Mouse (Mus musculus) spleen, adult 18-20 months (tissue): ENCODE data around the gene Mfsd12.

Experiments used
- DNase-seq, 2 experiments: peaks; one replicate each; pipeline ENCODE4 v3.0.0; 2022; ENCODE audit warnings: mixed read lengths in 2 of 2

The Mfsd12 gene

GRCm38 (mm10) chr10:81403511-81403910 lies 46.2 kb downstream of the Mfsd12 start:
- no peak for DNase-seq

GRCm38 (mm10) chr10:81404082-81404481 lies 46.8 kb downstream of the Mfsd12 start:
- DNase-seq: no peak

- DNase-seq: peak in 1 of 2 experiments; percentile 46
Measured at GRCm38 (mm10) chr10:81404720-81405119, 47.4 kb downstream of the Mfsd12 start.

- peak; percentile 42 to 71 for DNase-seq
Measured at GRCm38 (mm10) chr10:81405588-81406201, 48.4 kb downstream of the Mfsd12 start.

- DNase-seq: no peak
Measured at GRCm38 (mm10) chr10:81406504-81407440, 49.5 kb downstream of the Mfsd12 start.

- peak; percentile 39 to 53 for DNase-seq
Measured at GRCm38 (mm10) chr10:81407539-81408423, 50.5 kb downstream of the Mfsd12 start.

- DNase-seq: no peak
Measured at GRCm38 (mm10) chr10:81408424-81408729, 51.1 kb downstream of the Mfsd12 start.

- peak; percentile 65 to 83 for DNase-seq
Measured at GRCm38 (mm10) chr10:81408871-81409291, 51.6 kb downstream of the Mfsd12 start.

- no peak for DNase-seq
Measured at GRCm38 (mm10) chr10:81409330-81409729, 52.0 kb downstream of the Mfsd12 start.

- no peak for DNase-seq
Measured at GRCm38 (mm10) chr10:81410350-81410749, 53.1 kb downstream of the Mfsd12 start.

GRCm38 (mm10) chr10:81410981-81411380 lies 53.7 kb downstream of the Mfsd12 start:
- no peak for DNase-seq

GRCm38 (mm10) chr10:81411471-81412400 lies 54.4 kb downstream of the Mfsd12 start:
- DNase-seq: peak in 1 of 2 experiments; percentile 22

GRCm38 (mm10) chr10:81412586-81413309 lies 55.5 kb downstream of the Mfsd12 start:
- DNase-seq: no peak

- peak in 1 of 2 experiments; percentile 33 for DNase-seq
Measured at GRCm38 (mm10) chr10:81413310-81414261, 56.3 kb downstream of the Mfsd12 start.

- no peak for DNase-seq
Measured at GRCm38 (mm10) chr10:81414682-81415081, 57.4 kb downstream of the Mfsd12 start.

- no peak for DNase-seq
Measured at GRCm38 (mm10) chr10:81415146-81415545, 57.9 kb downstream of the Mfsd12 start.
